Mouse (Mus musculus) intestine, embryonic 14.5 days (tissue): ENCODE measurements at regions not wholly inside any gene's neighbourhood (a gene's known extent, or its start where the extent isn't known, plus 50 kb on each side); places are given as distances from the start of the nearest gene placed in this dataset.

Experiments
- ATAC-seq: fragments of 200-750 bp; cut with Nextera tagmentation; replicated peaks from 2 replicates; pipeline ENCODE4 v1.8.0; 2017; ENCODE audit warnings: low read depth, moderate number of reproducible peaks, moderate TSS enrichment, moderate library complexity; ENCODE audit not compliant: low FRiP score, low TSS enrichment
- DNase-seq: peaks from one replicate; pipeline ENCODE4 v3.0.0-alpha.2; 2018; ENCODE audit warnings: low spot score
- H3K27ac ChIP-seq: fragments of 300-500 bp; sonication (generic); 2 replicates; pipeline ENCODE4 v1.5.1; 2014; ENCODE audit warnings: low read depth, mild to moderate bottlenecking, control low read depth
- H3K27me3 ChIP-seq: fragments of 300-500 bp; sonication (generic); replicated peaks from 2 replicates; pipeline ENCODE4 v1.6.1; 2014; ENCODE audit warnings: low read length, control low read depth; ENCODE audit not compliant: control insufficient read depth, insufficient read depth
- H3K36me3 ChIP-seq: fragments of 300-500 bp; sonication (generic); 2 replicates; pipeline ENCODE4 v1.6.1; 2014; ENCODE audit warnings: low read length, control low read depth; ENCODE audit not compliant: control insufficient read depth, insufficient read depth
- H3K4me1 ChIP-seq: fragments of 300-500 bp; sonication (generic); replicated peaks from 2 replicates; pipeline ENCODE4 v1.6.1; 2014; ENCODE audit warnings: low read length, control low read depth, mixed read lengths; ENCODE audit not compliant: control insufficient read depth, insufficient read depth
- H3K4me2 ChIP-seq: fragments of 300-500 bp; sonication (generic); 2 replicates; pipeline ENCODE4 v1.6.1; 2014; ENCODE audit warnings: low read length
- H3K4me3 ChIP-seq: fragments of 300-500 bp; sonication (generic); 2 replicates; pipeline ENCODE4 v1.5.1; 2014; ENCODE audit warnings: low read depth, low read length, control low read depth, mixed read lengths
- H3K9ac ChIP-seq: fragments of 300-500 bp; sonication (generic); 2 replicates; pipeline ENCODE4 v1.6.1; 2014; ENCODE audit warnings: mild to moderate bottlenecking, low read length
- H3K9me3 ChIP-seq: fragments of 300-500 bp; sonication (generic); 2 replicates; pipeline ENCODE4 v1.6.1; 2016; ENCODE audit warnings: low read length, control low read depth; ENCODE audit not compliant: control insufficient read depth
- WGBS: fragments of 180-500 bp; shearing (Covaris S2); extraction: QIAGEN DNeasy Blood & Tissue Kit; methylation state at CpG from one replicate; pipeline ENCODE4 v1.1.7; 2014; 5-methylcytosine and 5-hydroxymethylcytosine counted together

GRCm38 (mm10) chr10:99482009-99482408, 219.0 kb downstream of the Dusp6 start:
- Histone ChIP-seq H3K4me2 (no peak overlapping the region), H3K4me1 (no peaks in the 10 kb centered on the region), H3K4me3 (no peak overlapping the region), H3K9me3 (no peaks in the 10 kb centered on the region; the same call in 1 of the 2 replicates), H3K27ac (no peak overlapping the region), H3K36me3 (no peaks in the 10 kb centered on the region), H3K27me3 (no peaks in the 10 kb centered on the region), H3K9ac (no peak overlapping the region)
- 91% methylated on average over 3 of the region's 3 CpGs for WGBS
- DNase-seq (no peak), ATAC-seq (no peak)

GRCm38 (mm10) chr10:99488195-99489080, 225.4 kb downstream of the Dusp6 start:
- 87% methylated on average over 16 of the region's 16 CpGs for WGBS
- no peak for ATAC-seq
- H3K9ac ChIP-seq, result no peak overlapping the region
- no peaks in the 10 kb centered on the region for H3K27me3 ChIP-seq
- no peak overlapping the region for H3K4me2 ChIP-seq
- H3K4me1 ChIP-seq, result no peaks in the 10 kb centered on the region
- no peaks in the 10 kb centered on the region for H3K9me3 ChIP-seq
- H3K27ac ChIP-seq, result no peak overlapping the region
- no peaks in the 10 kb centered on the region for H3K36me3 ChIP-seq
- DNase-seq, result no peak
- no peak overlapping the region for H3K4me3 ChIP-seq

GRCm38 (mm10) chr10:99511514-99512237, 247.8 kb downstream of the Csl start:
- Histone ChIP-seq H3K27ac (no peak overlapping the region), H3K27me3 (no peaks in the 10 kb centered on the region), H3K36me3 (no peaks in the 10 kb centered on the region), H3K9ac (no peak overlapping the region), H3K4me2 (no peak overlapping the region), H3K4me3 (no peak overlapping the region), H3K4me1 (no peaks in the 10 kb centered on the region), H3K9me3 (no peaks in the 10 kb centered on the region)
- WGBS, result 63% methylated on average over 17 of the region's 17 CpGs
- ATAC-seq (0 out of 2 replicates have a peak, but pooled peaks have one; percentile 40), DNase-seq (no peak)

- ATAC-seq (no peak), DNase-seq (no peak)
- Histone ChIP-seq H3K9me3 (no peaks in the 10 kb centered on the region), H3K36me3 (no peaks in the 10 kb centered on the region), H3K27me3 (no peaks in the 10 kb centered on the region), H3K9ac (no peak overlapping the region), H3K27ac (no peak overlapping the region), H3K4me2 (no peak overlapping the region), H3K4me1 (no peaks in the 10 kb centered on the region), H3K4me3 (no peak overlapping the region)
- 90% methylated on average over 4 of the region's 4 CpGs for WGBS
These were observed 241.5 kb downstream of the Csl start for GRCm38 (mm10) chr10:99517944-99518343.

GRCm38 (mm10) chr10:99519479-99519878, 240.0 kb downstream of the Csl start:
- Histone ChIP-seq H3K4me2 (no peak overlapping the region; the same call in 1 of the 2 replicates), H3K27ac (no peak overlapping the region), H3K4me1 (no peaks in the 10 kb centered on the region), H3K9me3 (no peaks in the 10 kb centered on the region), H3K27me3 (no peaks in the 10 kb centered on the region), H3K9ac (no peak overlapping the region), H3K36me3 (no peaks in the 10 kb centered on the region), H3K4me3 (no peak overlapping the region)
- no peak for DNase-seq
- ATAC-seq, result no peak
- WGBS, result 23% methylated on average over 4 of the region's 4 CpGs

GRCm38 (mm10) chr10:99523817-99524216, 235.6 kb downstream of the Csl start:
- 66% methylated on average over 5 of the region's 5 CpGs for WGBS
- Histone ChIP-seq H3K4me1 (peaks cover 7% of the 10 kb centered on the region; the same call in 1 of the 2 replicates), H3K27me3 (no peaks in the 10 kb centered on the region), H3K36me3 (no peaks in the 10 kb centered on the region), H3K4me3 (no peak overlapping the region), H3K4me2 (no peak overlapping the region), H3K27ac (no peak overlapping the region), H3K9me3 (no peaks in the 10 kb centered on the region), H3K9ac (no peak overlapping the region)
- DNase-seq (no peak), ATAC-seq (no peak)

- H3K9ac ChIP-seq, result no peak overlapping the region
- WGBS, result 14% methylated on average over 20 of the region's 20 CpGs
These were observed 234.9 kb downstream of the Csl start for GRCm38 (mm10) chr10:99524273-99525212.

GRCm38 (mm10) chr10:99526148-99526547, 233.3 kb downstream of the Csl start:
- no peak overlapping the region for H3K9ac ChIP-seq
- ATAC-seq, result no peak

More at GRCm38 (mm10) chr10:99524273-99525212, 234.9 kb downstream of the Csl start:
- Histone ChIP-seq H3K4me2 (peak overlapping the region; percentile 11), H3K4me1 (peaks cover 7% of the 10 kb centered on the region; the same call in 1 of the 2 replicates), H3K27ac (0 out of 2 replicates have a peak overlapping the region, but pooled peaks have one; percentile 11), H3K9me3 (no peaks in the 10 kb centered on the region), H3K4me3 (no peak overlapping the region), H3K27me3 (no peaks in the 10 kb centered on the region), H3K36me3 (no peaks in the 10 kb centered on the region)
- no peak for DNase-seq
- ATAC-seq, result no peak

More at GRCm38 (mm10) chr10:99526148-99526547, 233.3 kb downstream of the Csl start:
- Histone ChIP-seq H3K36me3 (no peaks in the 10 kb centered on the region), H3K4me1 (peaks cover 7% of the 10 kb centered on the region; the same call in 1 of the 2 replicates), H3K27me3 (no peaks in the 10 kb centered on the region), H3K9me3 (no peaks in the 10 kb centered on the region), H3K27ac (no peak overlapping the region), H3K4me2 (no peak overlapping the region), H3K4me3 (no peak overlapping the region)
- WGBS, result 82% methylated on average over 4 of the region's 4 CpGs
- DNase-seq, result no peak
